Mouse (Mus musculus) stomach, embryonic 16.5 days (tissue): ENCODE data around the gene Id3. TPM values are rescaled to one million over a fixed set of nuclear protein-coding genes. Genes with fewer than 3 reads are reported as not detected.
A peak's percentile ranks its signal among the peaks of the same experiment; 100 is the strongest.

Source experiments
- ATAC-seq: fragments of 200-750 bp; cut with Nextera tagmentation; 2 replicates; pipeline ENCODE4 v1.8.0; 2017; ENCODE audit warnings: moderate number of reproducible peaks, moderate TSS enrichment; ENCODE audit not compliant: insufficient read depth, low FRiP score
- H3K27ac ChIP-seq: fragments of 300-500 bp; sonication (generic); 2 replicates; pipeline ENCODE4 v1.5.1; 2014; ENCODE audit warnings: low read length
- H3K27me3 ChIP-seq: fragments of 300-500 bp; sonication (generic); 2 replicates; pipeline ENCODE4 v1.6.1; 2014; ENCODE audit warnings: low read length, control low read depth, mixed read lengths; ENCODE audit not compliant: control insufficient read depth, insufficient read depth
- H3K36me3 ChIP-seq: fragments of 300-500 bp; sonication (generic); 2 replicates; pipeline ENCODE4 v1.6.1; 2014; ENCODE audit warnings: low read length; ENCODE audit not compliant: control insufficient read depth, insufficient read depth
- H3K4me1 ChIP-seq: fragments of 300-500 bp; sonication (generic); 2 replicates; pipeline ENCODE4 v1.6.1; 2014; ENCODE audit warnings: low read length, control low read depth, mixed read lengths; ENCODE audit not compliant: control insufficient read depth, insufficient read depth
- H3K4me2 ChIP-seq: fragments of 300-500 bp; sonication (generic); 2 replicates; pipeline ENCODE4 v1.6.1; 2014; ENCODE audit warnings: low read depth, low read length, mixed read lengths
- H3K4me3 ChIP-seq: fragments of 300-500 bp; sonication (generic); replicated peaks from 2 replicates; pipeline ENCODE4 v1.5.1; 2014; ENCODE audit warnings: mild to moderate bottlenecking, low read length
- H3K9ac ChIP-seq: fragments of 300-500 bp; sonication (generic); 2 replicates; pipeline ENCODE4 v1.6.1; 2014; ENCODE audit warnings: low read length
- H3K9me3 ChIP-seq: fragments of 300-500 bp; sonication (generic); replicated peaks from 2 replicates; pipeline ENCODE4 v1.6.1; 2016; ENCODE audit warnings: low read length, control low read depth; ENCODE audit not compliant: control insufficient read depth
- WGBS: fragments of 180-500 bp; shearing (Covaris S2); extraction: QIAGEN DNeasy Blood & Tissue Kit; methylation state at CpG from one replicate; pipeline ENCODE4 v1.1.7; 2014; 5-methylcytosine and 5-hydroxymethylcytosine counted together
- polyA plus RNA-seq: library from polyadenylated mRNA; unstranded; fragments of >200 nt; fragmentation: Nextera tagmentation; extraction: Ambion mirVana; gene quantifications from 2 replicates; pipeline ENCODE4 v1.2.1, GENCODE M21; 2015

Id3 gene
- polyA plus RNA-seq, 1 experiment from 2014 or later: 285 TPM

GRCm38 (mm10) chr4:136145362-136145885 lies 2.1 kb downstream of the Id3 start:
- no peak for ATAC-seq
- Histone ChIP-seq H3K27ac (peak overlapping the region; percentile 93), H3K36me3 (no peaks in the 10 kb centered on the region), H3K27me3 (no peaks in the 10 kb centered on the region), H3K4me2 (peak overlapping the region; percentile 80), H3K9me3 (no peaks in the 10 kb centered on the region), H3K4me3 (peak overlapping the region; percentile 88), H3K9ac (peak overlapping the region; percentile 93), H3K4me1 (peaks cover 50% of the 10 kb centered on the region)
- WGBS: 15% methylated on average over 11 of the region's 11 CpGs

GRCm38 (mm10) chr4:136145991-136146711 lies 2.9 kb downstream of the Id3 start:
- Histone ChIP-seq H3K36me3 (no peaks in the 10 kb centered on the region), H3K4me2 (peak overlapping the region; percentile 80), H3K9ac (peak overlapping the region; percentile 93), H3K4me3 (peak overlapping the region; percentile 88), H3K4me1 (peaks cover 44% of the 10 kb centered on the region), H3K27ac (peak overlapping the region; percentile 93), H3K9me3 (no peaks in the 10 kb centered on the region), H3K27me3 (no peaks in the 10 kb centered on the region)
- ATAC-seq: no peak
- 30% methylated on average over 7 of the region's 7 CpGs for WGBS

- Histone ChIP-seq H3K27ac (peak overlapping the region; percentile 93), H3K4me1 (peaks cover 38% of the 10 kb centered on the region), H3K9me3 (no peaks in the 10 kb centered on the region), H3K4me2 (peak overlapping the region; percentile 80), H3K27me3 (no peaks in the 10 kb centered on the region), H3K4me3 (peak overlapping the region; percentile 88), H3K9ac (peak overlapping the region; percentile 93), H3K36me3 (no peaks in the 10 kb centered on the region)
- 18% methylated on average over 6 of the region's 6 CpGs for WGBS
- ATAC-seq: no peak
These were observed 3.4 kb downstream of the Id3 start for GRCm38 (mm10) chr4:136146712-136147154.

GRCm38 (mm10) chr4:136147436-136148135 lies 4.3 kb downstream of the Id3 start:
- Histone ChIP-seq H3K9me3 (no peaks in the 10 kb centered on the region), H3K9ac (peak overlapping the region; percentile 56), H3K27ac (peak overlapping the region; percentile 93), H3K4me1 (peaks cover 30% of the 10 kb centered on the region), H3K36me3 (no peaks in the 10 kb centered on the region), H3K4me2 (peak overlapping the region; percentile 80), H3K27me3 (no peaks in the 10 kb centered on the region), H3K4me3 (peak overlapping the region; percentile 88)
- peak; percentile 73 for ATAC-seq
- WGBS: under 1% methylated on average over 47 of the region's 48 CpGs

- peak overlapping the region; percentile 56 for H3K9ac ChIP-seq
These were observed 5.2 kb downstream of the Id3 start for GRCm38 (mm10) chr4:136148342-136149044.

GRCm38 (mm10) chr4:136149045-136149379 lies 5.7 kb downstream of the Id3 start:
- H3K9me3 ChIP-seq: no peaks in the 10 kb centered on the region
- H3K4me1 ChIP-seq: peaks cover 24% of the 10 kb centered on the region
- no peak for ATAC-seq
- no peak overlapping the region for H3K4me2 ChIP-seq
- no peak overlapping the region for H3K9ac ChIP-seq
- no peaks in the 10 kb centered on the region for H3K27me3 ChIP-seq
- no peak overlapping the region for H3K4me3 ChIP-seq
- 89% methylated on average over 2 of the region's 2 CpGs for WGBS
- peak overlapping the region; percentile 85 for H3K27ac ChIP-seq
- no peaks in the 10 kb centered on the region for H3K36me3 ChIP-seq

More at GRCm38 (mm10) chr4:136148342-136149044, 5.2 kb downstream of the Id3 start:
- no peaks in the 10 kb centered on the region for H3K9me3 ChIP-seq
- H3K4me1 ChIP-seq: peaks cover 24% of the 10 kb centered on the region
- H3K4me3 ChIP-seq: peak overlapping the region; percentile 88
- peak overlapping the region; percentile 85 for H3K27ac ChIP-seq
- peak overlapping the region; percentile 80 for H3K4me2 ChIP-seq
- H3K27me3 ChIP-seq: no peaks in the 10 kb centered on the region
- peak; percentile 0; the same call in 1 of the 2 replicates for ATAC-seq
- H3K36me3 ChIP-seq: no peaks in the 10 kb centered on the region
- WGBS: 7% methylated on average over 30 of the region's 31 CpGs

GRCm38 (mm10) chr4:136149734-136150133 lies 6.4 kb downstream of the Id3 start:
- Histone ChIP-seq H3K27ac (no peak overlapping the region), H3K36me3 (no peaks in the 10 kb centered on the region), H3K9ac (no peak overlapping the region), H3K27me3 (no peaks in the 10 kb centered on the region), H3K4me2 (no peak overlapping the region), H3K4me3 (no peak overlapping the region), H3K9me3 (no peaks in the 10 kb centered on the region), H3K4me1 (peaks cover 24% of the 10 kb centered on the region)
- ATAC-seq: no peak
- WGBS: 33% methylated on average over 3 of the region's 3 CpGs

- peaks cover 23% of the 10 kb centered on the region for H3K4me1 ChIP-seq
- H3K4me2 ChIP-seq: no peak overlapping the region
- no peak overlapping the region for H3K4me3 ChIP-seq
- H3K27me3 ChIP-seq: no peaks in the 10 kb centered on the region
- ATAC-seq: no peak
- no peaks in the 10 kb centered on the region for H3K36me3 ChIP-seq
- no peak overlapping the region for H3K9ac ChIP-seq
- H3K9me3 ChIP-seq: no peaks in the 10 kb centered on the region
- H3K27ac ChIP-seq: no peak overlapping the region
- 72% methylated on average over 4 of the region's 4 CpGs for WGBS
These were observed 7.3 kb downstream of the Id3 start for GRCm38 (mm10) chr4:136150596-136150995.
